Mouse (Mus musculus): ENCODE results near the gene Alpk1.
A peak's percentile ranks its signal among the peaks of the same experiment; 100 is the strongest.

Gene Alpk1

DNA sequence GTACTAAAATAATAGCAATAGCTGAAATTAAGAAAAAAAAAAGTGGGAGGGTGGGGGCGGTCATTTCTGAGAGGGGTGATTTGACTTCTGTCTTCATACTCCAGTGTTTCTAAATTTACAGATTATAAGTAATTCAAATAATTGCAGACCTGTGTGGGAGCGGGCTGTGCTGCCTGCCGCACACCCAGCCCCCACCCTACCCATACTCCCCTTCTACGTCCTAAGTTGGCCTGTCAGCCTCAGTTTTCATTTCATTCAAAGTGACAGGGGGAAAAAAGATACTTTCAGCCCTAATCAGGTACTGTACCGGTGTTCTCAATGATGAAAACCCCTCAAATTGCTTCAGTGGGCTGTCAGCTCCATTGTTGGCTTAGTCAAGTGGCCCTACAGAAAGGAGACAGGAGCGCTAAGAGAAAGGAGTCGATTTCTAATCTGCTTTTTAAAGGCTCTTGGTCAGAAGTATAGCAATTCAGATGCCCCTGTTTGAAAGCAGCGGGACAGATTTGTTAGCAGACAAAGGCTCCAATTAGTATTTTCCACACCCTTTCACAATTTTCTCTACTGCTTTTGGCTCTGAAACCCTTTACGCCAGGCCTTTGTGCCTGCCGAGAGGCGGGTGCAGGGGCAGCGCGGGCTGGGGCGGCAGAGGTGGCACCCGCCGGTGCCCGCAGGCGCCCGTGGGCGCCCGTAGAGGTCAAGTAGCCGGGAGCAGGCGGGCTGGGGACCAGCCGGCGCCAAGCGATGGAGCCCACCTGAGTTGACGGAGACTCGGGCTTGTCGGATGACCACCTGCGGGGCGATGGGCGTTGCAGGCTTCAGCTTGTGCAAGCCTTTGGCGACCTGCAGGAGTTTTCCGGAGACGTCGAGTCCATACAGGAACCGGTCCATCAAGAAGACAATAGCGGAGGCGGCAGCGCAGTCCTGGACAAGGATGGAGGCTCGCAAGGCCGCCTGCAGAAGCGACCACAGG is 85.2 kb downstream of the Alpk1 start:
- DNase-seq (ENCODE audit: low read depth, low spot score) = no peak

DNA sequence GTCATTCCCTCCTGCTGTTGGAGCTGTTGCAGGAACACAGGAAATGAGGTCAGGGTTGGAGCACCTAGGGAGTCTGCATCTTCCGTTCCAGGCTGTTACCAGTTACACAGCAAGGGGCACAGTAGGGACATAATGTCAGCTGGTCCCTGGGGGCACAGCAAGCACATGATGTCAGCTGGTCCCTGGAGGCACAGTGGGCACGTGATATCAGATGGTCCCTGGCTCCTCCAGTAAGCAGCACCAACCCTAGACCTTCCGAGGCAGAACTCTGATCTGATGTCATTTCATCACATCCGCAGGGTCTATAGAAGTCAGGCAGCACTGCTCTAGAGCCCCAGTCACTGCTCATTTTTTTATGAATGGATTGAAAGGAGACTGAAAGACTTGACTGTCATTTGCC is 89.1 kb downstream of the Alpk1 start:
- no peak for DNase-seq (ENCODE audit: low read depth, low spot score)

- no peak for DNase-seq (ENCODE audit: low read depth, low spot score)
Observed at GRCm38 (mm10) chr3:127679703-127680102, 100.6 kb downstream of the Alpk1 start.

DNA sequence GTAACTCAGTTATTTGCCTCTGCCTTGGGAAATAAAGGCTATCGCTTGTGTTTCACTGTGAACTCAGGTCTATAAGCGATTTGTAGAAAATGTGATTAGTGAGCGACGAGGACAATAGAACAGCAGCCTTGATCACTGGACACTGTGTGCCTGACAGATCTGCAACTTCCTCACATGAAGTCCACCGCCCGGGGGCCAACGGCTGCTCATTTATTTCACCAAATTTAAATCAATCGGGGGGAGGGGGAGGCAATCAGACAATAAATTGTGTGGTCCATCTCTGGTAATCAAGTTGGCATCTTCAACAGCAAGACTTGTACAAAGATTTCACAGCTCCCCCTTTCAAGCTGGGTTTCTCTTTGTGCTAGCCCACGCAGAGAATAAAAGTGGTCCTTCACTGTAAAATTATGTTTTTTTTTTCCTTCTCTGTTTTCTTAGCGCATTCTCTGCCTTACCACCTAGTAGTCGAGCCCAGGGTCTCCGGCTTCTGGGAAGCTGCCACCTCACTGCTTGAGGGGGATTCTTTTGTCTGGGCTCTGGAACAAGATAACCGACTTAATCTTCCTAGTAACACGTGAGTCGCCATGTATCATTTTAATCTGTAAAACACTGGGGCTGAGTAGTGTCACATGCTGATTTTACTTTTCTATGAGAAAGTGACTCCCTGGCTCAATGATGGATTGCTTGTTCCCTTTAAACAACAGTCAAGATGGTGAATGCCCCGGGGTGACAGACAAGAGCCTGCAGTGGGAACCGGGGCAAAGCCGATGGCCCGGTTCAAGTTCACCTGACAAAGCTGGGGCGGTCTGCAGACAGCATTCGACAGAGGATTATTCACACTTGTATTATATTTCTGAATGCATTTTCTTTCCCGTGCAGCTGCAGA is 118.4 kb downstream of the Alpk1 start:
- DNase-seq (ENCODE audit: low read depth, low spot score) = no peak

DNA sequence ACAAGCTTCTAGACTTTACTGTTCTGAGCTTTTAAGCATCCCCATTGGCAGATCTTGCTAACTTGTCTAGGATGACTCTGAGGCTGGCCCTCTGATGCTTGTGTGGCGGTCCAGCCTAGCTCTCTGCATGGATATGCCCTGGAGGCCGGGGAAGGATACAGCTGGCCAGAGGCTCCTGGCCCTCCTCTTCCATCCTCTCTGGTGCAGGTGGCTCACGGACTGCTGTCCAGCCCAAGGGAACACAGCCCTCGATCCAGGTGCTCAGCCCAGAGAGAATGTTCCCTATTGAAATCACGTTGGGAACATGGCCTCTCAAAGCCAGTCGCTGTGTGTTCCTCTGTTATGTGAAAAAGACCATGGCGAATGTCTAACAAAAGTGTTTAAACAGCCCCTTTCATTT is 119.6 kb downstream of the Alpk1 start:
- DNase-seq (ENCODE audit: low read depth, low spot score) = no peak

GRCm38 (mm10) chr3:127651742-127652653 is 128.3 kb downstream of the Alpk1 start:
- no peak for DNase-seq (ENCODE audit: low read depth, low spot score)

DNA sequence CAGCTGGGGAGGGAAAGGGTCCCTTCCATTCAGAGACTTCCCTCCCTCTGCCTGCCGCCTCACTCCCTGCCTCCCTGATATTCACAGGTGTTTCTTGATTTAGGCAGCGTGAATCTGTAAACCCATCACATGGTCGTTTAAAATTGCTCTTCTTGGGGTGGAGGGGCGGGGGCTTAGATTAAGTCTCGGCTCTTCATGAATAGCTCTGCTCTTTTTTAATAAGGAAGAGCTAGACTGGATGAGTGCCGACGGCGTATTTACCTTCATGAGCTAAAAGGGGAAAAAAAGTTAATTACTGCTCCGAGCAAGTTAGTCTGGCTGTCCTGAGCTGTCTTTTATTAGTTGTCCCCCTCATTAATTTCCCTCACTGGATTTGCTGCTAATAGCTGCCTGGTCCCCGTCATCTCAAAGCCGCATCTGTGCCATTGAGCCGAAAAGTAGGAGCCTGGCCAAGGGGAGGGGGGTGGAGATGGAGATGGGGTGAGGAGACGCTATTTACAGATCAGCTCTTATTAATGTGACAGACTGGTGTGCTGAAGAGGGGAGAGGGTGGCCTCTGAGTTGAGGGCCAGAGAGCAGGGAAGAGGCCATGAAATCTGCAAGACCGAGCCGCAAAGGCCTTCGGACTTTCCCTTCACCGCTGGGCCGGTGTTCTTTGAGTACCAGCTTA is 134.0 kb downstream of the Alpk1 start:
- DNase-seq (ENCODE audit: low read depth, low spot score) = no peak

- no peak for DNase-seq (ENCODE audit: low read depth, low spot score)
Observed at GRCm38 (mm10) chr3:127642211-127642610, 138.1 kb downstream of the Alpk1 start.

GRCm38 (mm10) chr3:127640762-127641700 is 139.3 kb downstream of the Alpk1 start:
- no peak for DNase-seq (ENCODE audit: low read depth, low spot score)

- no peak for DNase-seq (ENCODE audit: low read depth, low spot score)
Observed at GRCm38 (mm10) chr3:127639875-127640761, 140.2 kb downstream of the Alpk1 start.

DNA sequence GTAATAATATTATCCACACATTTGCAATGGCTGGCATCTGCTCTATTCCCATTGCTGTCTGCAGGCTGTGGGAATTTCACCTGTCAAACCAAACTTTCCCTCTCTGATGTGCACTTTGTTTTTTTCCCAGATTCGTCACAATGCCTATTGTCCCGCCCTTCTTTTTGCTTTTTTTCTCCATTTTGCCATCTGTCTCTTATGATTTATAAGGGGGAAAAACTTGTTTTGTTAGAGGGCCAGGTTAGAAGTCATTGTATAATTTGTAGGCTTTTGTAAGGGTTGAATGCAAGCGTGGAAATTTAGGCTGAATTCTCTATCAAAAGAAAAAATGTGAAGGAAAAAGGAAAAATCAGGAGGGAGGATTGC is 145.4 kb downstream of the Alpk1 start:
- no peak for DNase-seq (ENCODE audit: low read depth, low spot score)

DNA sequence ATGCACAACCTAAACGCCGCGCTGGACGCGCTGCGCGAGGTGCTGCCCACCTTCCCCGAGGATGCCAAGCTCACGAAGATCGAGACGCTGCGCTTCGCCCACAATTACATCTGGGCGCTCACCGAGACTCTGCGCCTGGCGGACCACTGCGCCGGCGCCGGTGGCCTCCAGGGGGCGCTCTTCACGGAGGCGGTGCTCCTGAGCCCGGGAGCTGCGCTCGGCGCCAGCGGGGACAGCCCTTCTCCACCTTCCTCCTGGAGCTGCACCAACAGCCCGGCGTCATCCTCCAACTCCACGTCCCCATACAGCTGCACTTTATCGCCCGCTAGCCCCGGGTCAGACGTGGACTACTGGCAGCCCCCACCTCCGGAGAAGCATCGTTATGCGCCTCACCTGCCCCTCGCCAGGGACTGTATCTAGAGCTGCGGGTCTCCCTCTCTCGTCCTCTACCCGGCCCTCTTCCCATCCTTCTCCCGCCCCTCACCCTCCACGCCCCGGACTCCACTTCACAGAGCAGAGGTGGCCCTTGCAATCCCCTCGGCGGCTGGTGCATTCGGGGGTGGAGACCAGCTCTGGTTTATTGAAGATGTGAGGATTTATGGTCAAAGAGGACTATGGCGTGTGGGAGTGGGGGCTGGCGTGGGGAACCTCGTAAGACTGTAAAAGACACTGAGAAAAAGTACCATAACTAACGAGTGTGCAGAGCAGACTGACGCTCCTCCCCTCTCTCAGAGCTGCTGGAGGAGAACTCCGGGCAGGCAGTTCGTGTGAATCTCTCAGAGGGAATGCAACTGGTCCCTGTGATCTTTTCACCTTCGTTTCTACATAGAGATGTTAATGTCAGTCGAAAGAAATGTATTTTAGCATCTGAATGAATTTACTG is 146.0 kb downstream of the Alpk1 start:
- peak; percentile 65 for DNase-seq (ENCODE audit: low read depth, low spot score)

DNA sequence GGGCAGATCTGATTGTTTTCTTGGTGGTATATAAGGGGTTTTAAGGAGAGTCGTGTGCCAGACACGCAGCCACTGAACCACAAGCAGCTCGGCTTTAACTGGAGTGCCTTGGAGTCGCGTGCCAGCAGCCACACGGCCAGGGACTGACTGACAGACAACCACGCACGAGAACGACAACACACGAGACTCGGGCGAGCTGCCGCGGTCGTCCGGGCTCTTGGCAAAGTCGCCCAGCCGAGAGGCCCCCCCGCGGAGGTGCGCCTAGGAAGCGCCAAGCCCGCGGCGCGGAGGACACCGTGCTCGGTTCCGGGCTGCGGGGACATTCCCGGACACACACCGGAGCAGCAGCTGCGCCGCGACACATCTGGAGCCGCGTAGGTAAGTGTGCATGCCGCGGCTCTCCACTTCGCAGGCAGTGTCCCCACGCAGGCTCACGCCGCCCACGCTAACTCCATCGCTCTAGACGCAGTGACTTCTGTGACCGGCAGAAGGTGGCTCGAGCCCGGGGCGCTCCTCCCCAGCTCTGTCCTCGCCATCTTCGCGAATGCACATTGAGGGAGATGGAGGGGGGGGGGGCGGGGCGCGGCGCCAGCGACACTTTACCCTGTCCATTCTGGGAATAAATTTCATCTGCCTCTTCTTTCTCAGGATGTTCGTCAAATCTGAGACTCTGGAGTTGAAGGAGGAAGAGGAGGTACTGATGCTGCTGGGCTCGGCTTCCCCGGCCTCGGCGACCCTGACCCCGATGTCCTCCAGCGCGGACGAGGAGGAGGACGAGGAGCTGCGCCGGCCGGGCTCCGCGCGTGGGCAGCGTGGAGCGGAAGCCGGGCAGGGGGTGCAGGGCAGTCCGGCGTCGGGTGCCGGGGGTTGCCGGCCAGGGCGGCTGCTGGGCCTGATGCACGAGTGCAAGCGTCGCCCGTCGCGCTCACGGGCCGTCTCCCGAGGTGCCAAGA is 147.0 kb downstream of the Alpk1 start, which contains the start of gene Neurog2:
Gene Neurog2, plus strand, starts transcription at position 56 of the 953 bp plus-strand sequence.
- no peak for DNase-seq (ENCODE audit: low read depth, low spot score)

DNA sequence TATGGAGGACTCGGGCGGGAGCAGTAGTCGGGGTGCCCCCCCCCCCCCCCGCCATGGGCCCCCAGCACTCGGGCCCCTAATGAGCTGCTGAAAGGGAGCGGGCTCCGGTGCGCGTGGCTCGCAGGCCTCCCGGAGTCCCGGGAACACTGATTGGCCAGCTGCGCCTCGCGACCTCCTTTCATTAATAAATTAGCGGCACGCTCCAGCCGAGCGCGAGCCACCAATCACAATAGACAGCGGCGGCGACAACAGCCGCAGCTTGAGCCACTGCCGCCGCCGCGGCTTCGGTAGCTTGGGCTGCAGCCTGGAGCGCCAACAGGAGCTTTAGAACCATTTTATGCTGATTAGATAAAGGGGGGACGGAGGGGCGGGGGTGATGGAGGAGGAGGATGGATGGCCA is 147.8 kb downstream of the Alpk1 start:
- DNase-seq (ENCODE audit: low read depth, low spot score) = no peak

GRCm38 (mm10) chr3:127631582-127631981 is 148.7 kb downstream of the Alpk1 start:
- DNase-seq (ENCODE audit: low read depth, low spot score) = no peak

DNA sequence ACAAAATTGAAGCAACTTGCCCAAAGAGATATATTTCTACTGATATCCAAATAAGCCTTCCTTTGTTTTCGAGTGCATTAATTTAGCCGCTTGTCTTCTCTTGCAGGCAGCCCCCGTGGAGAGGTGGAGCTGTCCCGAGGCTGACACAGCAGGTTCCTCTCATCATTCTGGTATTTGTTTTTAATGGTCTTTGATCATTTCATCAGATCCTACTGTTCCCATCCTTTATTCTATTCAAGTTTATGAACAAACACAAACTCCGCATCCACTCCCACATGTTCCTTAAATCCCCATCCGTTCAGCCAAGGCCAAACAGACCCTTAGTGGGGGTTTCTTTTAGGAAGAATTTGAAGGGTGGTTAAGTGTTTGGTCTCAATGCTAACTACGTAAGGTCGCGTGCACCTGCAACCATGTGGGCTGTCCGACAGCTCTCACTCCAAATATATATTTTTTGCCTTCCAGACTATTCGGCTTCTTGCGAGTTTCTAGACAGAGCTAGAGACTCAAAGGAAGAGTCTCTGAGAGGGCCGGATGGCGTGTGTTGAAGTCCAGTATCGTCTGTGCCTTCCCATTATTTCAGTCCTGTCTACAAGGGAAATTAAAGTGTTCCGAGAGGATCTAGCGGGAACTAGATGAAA is 149.5 kb downstream of the Alpk1 start:
- no peak for DNase-seq (ENCODE audit: low read depth, low spot score)
